Mouse (Mus musculus) liver, embryonic 11.5 days (tissue): ENCODE data around the gene Tshz3. TPM values are rescaled to one million over a fixed set of nuclear protein-coding genes. Genes with fewer than 3 reads are reported as not detected.

Experiments
- ATAC-seq: fragments of 200-750 bp; cut with Nextera tagmentation; replicated peaks from 2 replicates; pipeline ENCODE4 v1.8.0; 2017; ENCODE audit warnings: moderate number of reproducible peaks, mild to moderate bottlenecking, moderate TSS enrichment, moderate library complexity; ENCODE audit not compliant: low FRiP score
- DNase-seq: peaks from one replicate; pipeline ENCODE4 v3.0.0-alpha.2; 2017; ENCODE audit warnings: low spot score
- H3K27ac ChIP-seq: fragments of 300-500 bp; sonication (generic); 2 replicates; pipeline ENCODE4 v1.5.1; 2014; ENCODE audit warnings: mild to moderate bottlenecking, low read depth, low read length, control low read depth
- H3K27me3 ChIP-seq: fragments of 300-500 bp; sonication (generic); replicated peaks from 2 replicates; pipeline ENCODE4 v1.6.1; 2014; ENCODE audit warnings: low read length, mixed read lengths; ENCODE audit not compliant: control insufficient read depth, insufficient read depth
- H3K36me3 ChIP-seq: fragments of 300-500 bp; sonication (generic); 2 replicates; pipeline ENCODE4 v1.6.1; 2014; ENCODE audit warnings: mild to moderate bottlenecking, low read length, moderate library complexity, mixed read lengths; ENCODE audit not compliant: control insufficient read depth, insufficient read depth
- H3K4me1 ChIP-seq: fragments of 300-500 bp; sonication (generic); replicated peaks from 2 replicates; pipeline ENCODE4 v1.6.1; 2014; ENCODE audit warnings: low read length, mixed read lengths; ENCODE audit not compliant: control insufficient read depth, insufficient read depth
- H3K4me2 ChIP-seq: fragments of 300-500 bp; sonication (generic); 2 replicates; pipeline ENCODE4 v1.6.1; 2014; ENCODE audit warnings: mild to moderate bottlenecking, control low read depth, moderate library complexity
- H3K4me3 ChIP-seq: fragments of 300-500 bp; sonication (generic); 2 replicates; pipeline ENCODE4 v1.5.1; 2014; ENCODE audit warnings: low read depth, low read length, control low read depth
- H3K9ac ChIP-seq: fragments of 300-500 bp; sonication (generic); 2 replicates; pipeline ENCODE4 v1.6.1; 2014; ENCODE audit warnings: low read depth, low read length, control low read depth
- H3K9me3 ChIP-seq: fragments of 300-500 bp; sonication (generic); 2 replicates; pipeline ENCODE4 v1.6.1; 2016; ENCODE audit warnings: low read length, inconsistent platforms, mixed read lengths; ENCODE audit not compliant: control insufficient read depth
- WGBS: fragments of 180-500 bp; shearing (Covaris S2); extraction: QIAGEN DNeasy Blood & Tissue Kit; methylation state at CpG from one replicate; pipeline ENCODE4 v1.1.7; 2014; 5-methylcytosine and 5-hydroxymethylcytosine counted together
- polyA plus RNA-seq: library from polyadenylated mRNA; unstranded; fragments of >200 nt; fragmentation: Nextera tagmentation; extraction: Ambion mirVana; gene quantifications from 2 replicates; pipeline ENCODE4 v1.2.1, GENCODE M21; 2014

The Tshz3 gene
- polyA plus RNA-seq, 1 experiment from 2014 or later: 3.7 TPM

DNA sequence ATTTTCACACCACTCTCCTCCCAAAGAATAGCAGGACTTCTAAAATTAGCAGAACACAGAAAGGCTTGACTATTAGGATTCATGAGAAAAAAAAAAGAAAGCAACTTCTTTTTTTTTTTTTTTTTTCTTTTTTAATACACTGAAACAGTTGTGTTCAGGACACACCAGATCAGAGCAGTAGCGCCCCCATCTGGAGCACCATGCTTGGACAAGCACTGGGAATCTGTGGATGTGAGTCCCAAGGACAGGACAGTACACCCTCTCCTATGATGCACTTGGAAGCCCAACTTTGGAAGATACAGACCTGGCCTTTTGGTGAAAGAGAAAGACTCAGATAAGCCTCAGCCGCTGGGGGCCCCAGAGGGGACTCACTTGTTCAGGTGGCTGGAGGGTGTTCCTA lies 13.8 kb downstream of the Tshz3 start:
- Histone ChIP-seq H3K36me3 (no peaks in the 10 kb centered on the region), H3K27me3 (no peaks in the 10 kb centered on the region), H3K9ac (no peak overlapping the region), H3K4me3 (no peak overlapping the region), H3K4me1 (peaks cover 3% of the 10 kb centered on the region; the same call in 1 of the 2 replicates), H3K4me2 (no peak overlapping the region), H3K9me3 (no peaks in the 10 kb centered on the region), H3K27ac (no peak overlapping the region)
- no peak for DNase-seq
- WGBS: 38% methylated on average over 2 of the region's 2 CpGs
- ATAC-seq: no peak

DNA sequence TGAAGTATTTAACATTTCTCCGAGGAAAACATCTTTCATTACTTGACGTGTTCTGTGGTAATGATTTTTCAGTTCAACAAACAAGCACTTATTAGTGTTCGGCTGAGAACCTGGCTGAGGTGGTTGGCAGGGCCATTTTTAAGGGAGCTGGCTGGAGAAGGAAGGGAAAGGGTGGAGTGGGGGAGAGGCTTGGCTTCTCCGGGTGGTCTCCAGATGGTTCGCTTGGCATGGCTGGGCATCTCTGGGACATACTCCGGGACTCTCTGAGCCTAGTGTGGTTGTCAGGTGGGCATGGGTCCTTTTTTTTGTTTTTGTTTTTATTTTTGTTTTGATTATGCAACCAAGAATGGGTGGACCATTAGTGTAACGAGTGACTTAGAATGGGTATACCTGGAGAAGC lies 16.4 kb downstream of the Tshz3 start:
- Histone ChIP-seq H3K9ac (no peak overlapping the region), H3K27ac (no peak overlapping the region), H3K27me3 (no peaks in the 10 kb centered on the region), H3K4me2 (no peak overlapping the region), H3K36me3 (no peaks in the 10 kb centered on the region), H3K4me1 (no peaks in the 10 kb centered on the region), H3K4me3 (no peak overlapping the region), H3K9me3 (no peaks in the 10 kb centered on the region)
- no peak for ATAC-seq
- 85% methylated on average over 7 of the region's 7 CpGs for WGBS
- DNase-seq: no peak

DNA sequence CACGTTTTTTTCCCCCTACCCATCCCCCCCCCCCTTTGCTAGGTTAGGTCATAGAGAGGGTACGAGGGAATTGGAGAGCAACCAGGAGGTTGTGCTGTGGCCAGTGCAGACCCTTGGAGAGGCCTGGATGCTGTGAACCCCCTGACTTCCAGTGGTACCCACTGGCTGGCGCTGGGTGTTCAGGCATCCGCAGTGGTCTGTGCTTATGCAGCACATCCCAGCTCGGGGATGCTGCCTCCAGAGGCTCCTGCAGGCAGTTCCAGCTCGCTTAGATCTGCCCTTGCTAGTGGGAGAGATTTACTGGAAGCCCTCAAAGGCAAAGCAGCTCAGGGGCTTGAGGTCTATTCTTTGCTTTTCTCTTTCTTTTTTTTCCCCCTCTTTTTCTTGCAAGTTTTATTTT lies 19.3 kb downstream of the Tshz3 start:
- ATAC-seq (no peak), DNase-seq (no peak)
- Histone ChIP-seq H3K4me1 (no peaks in the 10 kb centered on the region), H3K36me3 (no peaks in the 10 kb centered on the region), H3K9me3 (no peaks in the 10 kb centered on the region), H3K27ac (no peak overlapping the region), H3K4me3 (no peak overlapping the region), H3K9ac (no peak overlapping the region), H3K27me3 (no peaks in the 10 kb centered on the region), H3K4me2 (no peak overlapping the region)
- WGBS: 60% methylated on average over 6 of the region's 6 CpGs

DNA sequence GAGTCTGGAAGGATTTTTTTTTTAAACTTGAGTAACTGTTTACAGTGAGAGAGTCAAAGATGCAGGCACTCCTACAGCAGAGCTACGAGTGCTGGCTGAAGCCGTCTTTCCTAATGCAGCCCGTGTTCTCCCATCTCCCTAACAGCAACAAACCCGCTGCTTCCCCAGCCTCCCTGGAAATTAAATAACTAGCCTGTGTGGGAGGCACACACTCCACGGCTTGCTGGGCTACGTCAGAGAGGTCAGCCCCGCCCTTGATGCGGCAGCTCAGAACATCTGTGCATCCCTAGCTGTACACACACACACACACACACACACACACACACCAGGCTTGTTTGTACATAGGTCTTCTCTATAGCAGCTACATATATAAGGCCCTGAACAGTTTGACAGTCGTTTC lies 22.9 kb downstream of the Tshz3 start:
- no peak overlapping the region for H3K4me3 ChIP-seq
- H3K9ac ChIP-seq: no peak overlapping the region
- H3K27ac ChIP-seq: no peak overlapping the region
- H3K4me2 ChIP-seq: no peak overlapping the region
- H3K27me3 ChIP-seq: no peaks in the 10 kb centered on the region
- whole genome bisulfite sequencing: 64% methylated on average over 9 of the region's 9 CpGs
- ATAC-seq (no peak), DNase-seq (no peak)
- no peaks in the 10 kb centered on the region for H3K4me1 ChIP-seq
- H3K36me3 ChIP-seq: no peaks in the 10 kb centered on the region
- H3K9me3 ChIP-seq: no peaks in the 10 kb centered on the region

DNA sequence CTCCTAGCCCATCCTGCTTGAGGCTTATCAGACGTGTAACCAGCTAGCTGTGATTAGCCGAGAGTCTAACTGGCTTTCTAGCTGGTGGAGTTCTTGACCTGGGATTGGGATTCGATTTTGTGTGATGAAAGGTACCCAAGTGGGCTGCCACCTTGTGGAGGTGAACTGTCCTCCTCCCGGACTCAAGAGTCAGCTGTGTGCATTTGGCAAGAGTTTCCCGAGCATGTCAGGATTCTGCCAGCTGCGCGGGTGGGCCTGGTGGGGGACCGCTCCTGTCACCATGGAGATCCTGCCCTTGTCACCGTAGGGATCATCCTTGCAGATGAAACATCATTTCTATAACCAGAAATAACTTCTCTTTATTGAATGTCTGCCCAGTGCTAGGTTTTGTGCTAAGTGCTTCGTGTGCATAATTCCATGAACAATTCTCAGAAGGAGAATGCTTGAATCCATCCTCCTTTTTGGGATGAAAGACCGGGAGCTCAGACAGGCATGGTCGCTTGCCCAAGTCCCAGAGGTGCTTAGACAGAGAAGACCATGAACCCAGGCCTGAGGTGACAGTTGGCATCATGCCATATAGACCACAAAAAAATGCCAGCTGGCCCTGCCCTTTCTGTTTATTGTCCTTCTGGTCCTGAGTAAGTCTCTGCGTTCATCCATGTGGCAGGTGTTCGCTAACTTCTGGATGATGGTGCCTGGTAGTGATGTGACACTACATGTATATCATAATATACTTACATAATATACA lies 38.6 kb downstream of the Tshz3 start:
- H3K4me3 ChIP-seq: no peak overlapping the region
- H3K9ac ChIP-seq: no peak overlapping the region
- no peaks in the 10 kb centered on the region for H3K4me1 ChIP-seq
- H3K36me3 ChIP-seq: no peaks in the 10 kb centered on the region
- no peak for ATAC-seq
- no peak for DNase-seq
- no peaks in the 10 kb centered on the region for H3K27me3 ChIP-seq
- no peak overlapping the region for H3K4me2 ChIP-seq
- WGBS: 81% methylated on average over 14 of the region's 14 CpGs
- no peak overlapping the region for H3K27ac ChIP-seq
- no peaks in the 10 kb centered on the region for H3K9me3 ChIP-seq

DNA sequence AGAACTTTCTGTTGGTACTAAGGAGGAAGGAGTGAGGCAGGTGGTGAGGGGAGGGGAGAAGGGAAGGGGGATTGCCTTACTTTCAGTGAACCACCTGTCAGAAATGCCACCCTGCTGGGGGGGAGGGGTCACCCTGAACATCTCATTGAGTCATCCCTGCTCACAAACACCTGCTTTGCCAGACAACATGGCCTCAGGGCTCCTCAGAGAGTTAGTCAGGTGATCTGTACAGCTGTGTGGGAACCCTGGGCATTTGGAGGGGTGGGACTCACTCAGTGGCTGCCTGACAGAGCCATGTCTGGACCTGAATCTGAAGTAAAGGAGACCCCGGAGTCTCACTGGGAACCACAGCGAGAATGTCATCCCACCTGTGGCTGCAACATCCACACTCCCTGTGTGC lies 53.6 kb downstream of the Tshz3 start:
- Histone ChIP-seq H3K27ac (no peak overlapping the region), H3K27me3 (no peaks in the 10 kb centered on the region), H3K4me3 (no peak overlapping the region), H3K9ac (no peak overlapping the region), H3K4me2 (no peak overlapping the region), H3K9me3 (no peaks in the 10 kb centered on the region), H3K36me3 (no peaks in the 10 kb centered on the region), H3K4me1 (no peaks in the 10 kb centered on the region)
- WGBS: 88% methylated on average over 2 of the region's 2 CpGs
- no peak for ATAC-seq
- no peak for DNase-seq

DNA sequence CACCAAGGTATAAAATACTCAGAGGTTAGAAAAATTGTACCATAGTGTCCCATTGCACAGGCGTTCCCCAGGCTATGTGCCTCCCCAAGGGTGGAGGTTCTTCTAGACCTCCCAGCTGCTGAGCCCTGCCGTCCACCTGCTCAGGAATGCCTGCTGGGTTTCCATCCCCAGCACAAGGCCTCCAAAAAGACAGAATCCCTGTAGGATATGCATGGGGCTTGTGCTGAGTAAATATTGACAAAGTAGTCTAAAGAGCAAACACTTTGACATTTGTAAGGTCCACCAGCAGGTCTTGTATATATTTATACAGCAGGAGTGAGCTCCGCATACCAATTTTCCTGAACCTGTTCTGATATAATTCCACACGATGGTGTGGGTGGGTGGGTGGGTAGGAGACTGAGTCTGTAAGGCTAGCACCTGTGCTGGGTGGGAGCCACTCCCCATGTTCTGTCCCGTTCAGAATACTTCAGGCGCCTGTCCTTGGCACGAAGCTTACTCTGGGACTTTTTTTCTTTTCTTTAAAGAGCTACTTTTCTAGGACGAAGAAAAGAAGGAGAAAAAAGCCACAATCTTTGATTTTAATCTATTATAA lies 69.7 kb downstream of the Tshz3 start:
- DNase-seq: no peak
- Histone ChIP-seq H3K27ac (no peak overlapping the region), H3K4me1 (no peaks in the 10 kb centered on the region), H3K36me3 (no peaks in the 10 kb centered on the region), H3K4me2 (no peak overlapping the region), H3K9me3 (no peaks in the 10 kb centered on the region), H3K4me3 (no peak overlapping the region), H3K9ac (no peak overlapping the region), H3K27me3 (no peaks in the 10 kb centered on the region)
- ATAC-seq: no peak
- WGBS: 73% methylated on average over 8 of the region's 8 CpGs

DNA sequence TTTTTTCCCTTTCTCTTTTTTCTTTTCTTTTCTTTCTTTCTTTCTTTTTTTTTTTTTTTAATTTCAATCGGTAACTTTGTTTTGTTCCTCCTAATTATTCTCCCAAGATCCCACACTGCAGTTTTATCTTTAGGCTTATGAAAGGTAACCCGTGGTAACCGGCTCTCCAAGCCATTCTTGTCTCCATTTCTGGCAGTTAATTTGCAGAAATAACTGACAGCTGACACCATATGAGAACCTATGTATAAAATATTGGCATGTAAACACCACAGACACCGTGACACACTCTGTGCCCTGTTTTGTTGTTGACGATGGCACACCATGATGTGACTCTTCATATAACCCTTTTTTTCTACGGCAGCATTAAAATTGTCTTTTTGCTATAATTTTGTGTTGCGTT lies 75.2 kb downstream of the Tshz3 start:
- no peaks in the 10 kb centered on the region for H3K4me1 ChIP-seq
- no peak overlapping the region for H3K27ac ChIP-seq
- H3K9ac ChIP-seq: no peak overlapping the region
- no peak overlapping the region for H3K4me2 ChIP-seq
- WGBS: 82% methylated on average over 7 of the region's 7 CpGs
- no peaks in the 10 kb centered on the region for H3K27me3 ChIP-seq
- DNase-seq: no peak
- H3K36me3 ChIP-seq: no peaks in the 10 kb centered on the region
- ATAC-seq: no peak
- H3K4me3 ChIP-seq: no peak overlapping the region
- H3K9me3 ChIP-seq: no peaks in the 10 kb centered on the region

DNA sequence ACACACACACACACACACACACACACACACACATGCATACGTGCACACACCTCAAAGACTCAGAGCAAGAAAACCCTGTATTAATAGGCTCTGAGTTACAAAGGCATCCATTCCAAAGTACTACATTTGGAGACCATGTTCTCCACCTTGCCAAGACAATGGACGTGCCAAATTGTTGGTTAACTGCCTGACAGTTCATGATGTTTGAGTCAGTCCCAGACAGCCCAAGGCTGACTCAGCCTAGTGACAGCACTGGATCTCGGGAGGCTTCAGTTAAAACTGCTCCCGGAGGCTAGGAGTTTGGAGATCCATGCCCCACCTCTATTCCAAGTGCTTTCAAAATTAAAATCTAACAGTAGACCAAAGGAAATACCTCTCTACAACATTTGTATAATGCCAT lies 79.0 kb downstream of the Tshz3 start:
- Histone ChIP-seq H3K9ac (no peak overlapping the region), H3K9me3 (no peaks in the 10 kb centered on the region), H3K4me3 (no peak overlapping the region), H3K4me2 (no peak overlapping the region), H3K4me1 (no peaks in the 10 kb centered on the region), H3K27ac (no peak overlapping the region), H3K36me3 (no peaks in the 10 kb centered on the region), H3K27me3 (no peaks in the 10 kb centered on the region)
- 72% methylated on average over 4 of the region's 4 CpGs for WGBS
- ATAC-seq (no peak), DNase-seq (no peak)
